Mouse (Mus musculus): ENCODE measurements at regions not wholly inside any gene's neighbourhood (a gene's known extent, or its start where the extent isn't known, plus 50 kb on each side); places are given as distances from the start of the nearest gene placed in this dataset.

DNA sequence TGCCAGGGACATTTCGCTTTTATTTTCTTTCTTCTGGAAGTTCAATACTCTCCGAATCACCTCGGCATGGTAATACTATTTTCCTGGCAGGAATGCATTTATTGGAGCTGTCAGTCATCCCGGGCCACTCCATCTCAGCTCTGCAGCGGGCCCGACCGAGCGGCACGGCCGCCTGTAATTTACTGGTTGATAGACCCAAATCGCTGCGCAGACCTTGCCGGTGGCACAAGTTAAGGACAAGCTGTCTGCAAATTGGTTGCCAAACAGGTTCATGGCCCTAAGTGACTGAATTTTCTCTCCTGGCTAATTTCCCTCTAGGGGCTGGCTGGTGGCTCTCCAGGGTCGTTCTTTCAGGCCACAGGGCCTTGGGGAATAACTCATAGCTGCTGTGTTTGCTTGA is 169.4 kb upstream of the Kcnab2 start:
- DNase-seq (ENCODE audit: low spot score in 2 of 2): no peak

DNA sequence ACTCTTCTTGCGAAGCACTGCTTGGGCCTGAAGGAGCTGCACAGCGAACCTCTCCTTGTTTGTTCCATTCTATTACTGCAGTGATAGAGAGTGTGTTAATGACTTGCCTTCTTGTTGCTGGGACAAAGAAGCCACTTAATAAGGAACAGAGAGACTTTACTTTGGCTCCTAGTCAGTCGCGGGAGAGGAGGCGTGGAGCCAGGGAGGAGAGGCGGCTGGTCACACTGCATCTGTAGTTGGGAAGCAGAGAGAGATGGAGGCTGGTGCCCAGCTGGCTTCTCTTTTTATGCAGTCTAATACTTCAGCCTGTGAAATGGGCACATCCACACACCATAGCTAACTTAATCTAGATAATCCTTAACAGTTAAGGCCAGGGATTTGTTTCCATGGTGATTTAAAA is 159.4 kb upstream of the Kcnab2 start:
- DNase-seq (ENCODE audit: low spot score in 2 of 2): no peak

DNA sequence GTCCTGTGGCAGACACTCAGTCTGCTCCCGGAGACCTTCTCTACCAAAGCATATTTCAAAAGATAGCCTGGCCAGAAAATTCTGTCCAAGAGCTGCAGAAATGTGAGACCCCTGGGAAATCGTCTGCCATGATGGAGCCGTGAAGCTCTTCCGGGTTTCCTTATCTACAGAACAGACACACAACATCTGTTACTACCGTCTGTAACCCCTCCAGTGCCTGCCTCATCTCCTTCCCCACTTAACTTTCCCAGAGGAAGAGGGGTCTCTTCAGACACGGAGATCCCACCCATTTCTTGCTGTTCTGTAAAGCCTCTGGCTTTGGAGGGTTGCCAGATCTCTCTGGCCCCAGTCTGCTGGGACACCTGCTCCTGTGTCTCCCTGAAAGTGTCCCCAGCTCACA is 156.2 kb upstream of the Kcnab2 start:
- no peak for DNase-seq (ENCODE audit: low spot score in 2 of 2)

DNA sequence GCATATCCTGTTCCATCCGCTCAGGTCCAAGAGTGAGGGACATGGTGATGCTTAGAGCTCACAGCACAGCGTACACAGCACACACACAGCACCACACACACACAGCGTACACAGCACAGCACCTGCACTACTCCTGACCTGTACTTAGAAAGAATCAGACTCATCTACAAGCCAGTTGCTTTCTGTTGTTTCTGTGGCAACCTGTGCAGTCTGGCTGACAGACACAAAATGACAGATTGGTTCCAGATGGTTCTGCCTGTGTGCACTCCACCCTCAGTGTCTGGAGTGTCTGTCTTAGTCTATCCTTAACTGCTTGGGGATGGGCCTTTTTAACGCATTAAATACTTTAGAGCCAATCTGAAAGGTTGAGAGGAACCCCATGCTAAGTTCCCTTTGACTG is 150.4 kb upstream of the Kcnab2 start:
- no peak for DNase-seq (ENCODE audit: low spot score in 2 of 2)

DNA sequence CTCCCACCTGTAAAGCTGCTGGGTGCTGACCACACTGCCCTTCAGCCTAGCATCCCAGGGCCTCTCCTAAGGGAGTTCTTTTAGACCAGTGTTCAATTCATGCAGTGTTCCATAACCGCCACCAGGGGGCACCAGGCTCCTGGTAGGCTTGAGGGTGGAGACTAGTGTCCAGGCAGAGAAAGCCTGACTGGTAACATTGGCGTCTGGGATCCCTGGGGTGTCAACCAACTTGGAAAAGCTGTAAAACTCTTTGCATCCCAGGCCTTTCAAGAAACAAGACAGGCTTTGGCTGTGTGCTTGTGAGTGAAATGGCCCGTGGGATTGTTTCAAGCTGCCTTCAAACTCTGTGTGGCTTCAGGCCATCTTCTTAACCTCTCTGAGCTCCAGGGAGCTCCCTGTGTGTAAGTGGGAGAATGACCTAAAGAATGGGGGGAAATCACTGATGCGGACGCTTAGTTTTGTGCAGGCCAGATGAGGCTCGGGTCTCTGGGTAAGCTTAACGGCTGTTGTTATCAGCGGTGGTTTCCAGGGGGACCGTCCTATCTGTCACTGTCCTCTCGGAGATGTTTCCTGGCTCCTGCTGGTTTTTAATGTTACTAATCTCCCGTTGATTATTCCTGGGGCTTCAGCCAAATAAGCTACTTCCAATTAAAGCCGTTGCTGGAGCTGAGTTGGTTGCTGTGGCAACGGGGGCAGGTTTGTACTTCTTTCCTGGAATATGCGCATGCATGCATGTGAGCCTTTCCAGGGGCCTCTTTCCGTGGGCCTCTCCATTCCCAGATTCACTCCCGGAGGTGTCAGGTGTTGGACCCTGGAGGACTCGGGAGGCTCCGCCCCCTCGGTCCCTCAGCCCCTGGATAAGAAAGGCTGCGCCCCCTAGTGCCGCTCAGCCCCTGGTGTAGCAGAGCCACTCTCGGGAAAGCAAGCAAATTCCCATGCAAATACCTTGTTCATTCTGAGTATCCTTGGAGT is 147.6 kb upstream of the Kcnab2 start:
- peak; percentile 8 to 47 for DNase-seq (ENCODE audit: low spot score in 2 of 2)

DNA sequence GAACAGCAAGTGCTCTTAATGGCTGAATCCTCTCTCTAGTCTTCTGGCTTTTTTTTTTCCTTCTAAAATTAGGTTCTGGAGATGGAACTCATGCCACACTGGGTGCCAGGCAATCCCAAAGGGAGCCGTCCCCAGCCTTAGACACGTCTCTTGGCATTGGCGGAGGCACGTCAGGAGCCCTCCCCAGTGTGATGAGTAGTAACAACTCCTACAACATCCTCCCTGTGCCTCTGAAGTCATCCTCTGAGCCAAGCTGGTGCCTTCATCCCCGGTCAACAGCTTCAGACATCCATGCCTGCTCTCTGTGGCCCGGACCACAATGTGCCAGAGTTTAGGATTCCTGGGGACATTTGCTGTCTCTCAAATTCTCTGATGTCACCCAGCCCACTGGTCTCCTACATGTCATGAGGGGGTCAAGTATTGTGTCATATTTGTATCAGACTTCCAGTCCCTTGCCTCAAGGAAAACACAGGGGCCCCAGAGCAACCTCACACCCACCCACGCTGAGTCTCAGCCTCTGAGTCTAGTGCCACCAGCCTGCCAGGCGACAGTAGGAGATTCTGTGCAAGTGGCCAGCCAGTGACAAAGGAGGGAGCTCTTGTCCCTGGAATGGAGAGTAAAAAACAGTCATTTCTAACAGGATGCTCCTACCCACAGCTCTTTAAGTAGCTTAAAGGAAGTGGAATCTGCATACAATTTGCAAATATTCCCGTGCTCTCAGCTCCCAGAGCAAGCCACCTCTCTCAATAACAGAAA is 144.5 kb upstream of the Kcnab2 start:
- DNase-seq (ENCODE audit: low spot score in 2 of 2): no peak

DNA sequence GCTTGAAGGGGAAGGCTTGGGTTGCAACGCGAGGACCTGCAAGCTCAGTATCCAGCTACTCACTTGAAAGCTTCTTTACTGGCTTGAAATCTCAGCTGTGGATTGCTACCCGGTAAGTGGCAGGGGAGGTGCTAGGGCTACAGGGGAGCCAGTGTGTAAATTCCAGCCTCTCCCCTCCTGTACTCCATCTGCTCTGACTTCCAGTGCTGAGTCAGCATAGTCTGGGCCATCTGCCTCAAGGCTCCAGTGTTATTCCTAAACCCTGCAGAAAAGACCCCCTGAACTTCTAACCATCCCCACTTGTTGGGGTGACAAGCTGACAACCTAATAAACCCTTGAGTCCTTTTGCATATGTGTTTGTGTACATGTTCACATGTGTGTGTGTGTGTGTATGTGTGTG is 140.0 kb upstream of the Kcnab2 start:
- DNase-seq (ENCODE audit: low spot score in 2 of 2): no peak

DNA sequence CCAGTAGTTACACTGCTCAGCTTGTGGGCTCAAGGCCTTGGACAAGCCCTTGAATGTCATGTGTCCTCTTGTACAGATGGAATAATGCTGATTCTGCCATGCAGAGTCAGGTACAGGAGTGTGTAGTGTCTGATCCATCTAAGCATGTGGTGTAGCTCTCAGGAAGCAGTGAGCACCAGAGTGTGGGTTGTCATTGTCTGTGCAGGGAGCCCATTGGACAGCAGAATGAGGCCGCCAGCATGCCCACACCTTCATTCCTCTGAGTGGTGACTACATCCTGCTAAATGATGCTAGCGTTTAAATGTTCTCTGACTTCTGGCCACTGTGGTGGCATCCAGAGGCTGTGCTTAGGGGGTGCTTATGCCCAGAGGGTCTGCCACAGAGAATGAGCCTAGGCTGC is 137.5 kb upstream of the Kcnab2 start:
- DNase-seq (ENCODE audit: low spot score in 2 of 2): no peak

DNA sequence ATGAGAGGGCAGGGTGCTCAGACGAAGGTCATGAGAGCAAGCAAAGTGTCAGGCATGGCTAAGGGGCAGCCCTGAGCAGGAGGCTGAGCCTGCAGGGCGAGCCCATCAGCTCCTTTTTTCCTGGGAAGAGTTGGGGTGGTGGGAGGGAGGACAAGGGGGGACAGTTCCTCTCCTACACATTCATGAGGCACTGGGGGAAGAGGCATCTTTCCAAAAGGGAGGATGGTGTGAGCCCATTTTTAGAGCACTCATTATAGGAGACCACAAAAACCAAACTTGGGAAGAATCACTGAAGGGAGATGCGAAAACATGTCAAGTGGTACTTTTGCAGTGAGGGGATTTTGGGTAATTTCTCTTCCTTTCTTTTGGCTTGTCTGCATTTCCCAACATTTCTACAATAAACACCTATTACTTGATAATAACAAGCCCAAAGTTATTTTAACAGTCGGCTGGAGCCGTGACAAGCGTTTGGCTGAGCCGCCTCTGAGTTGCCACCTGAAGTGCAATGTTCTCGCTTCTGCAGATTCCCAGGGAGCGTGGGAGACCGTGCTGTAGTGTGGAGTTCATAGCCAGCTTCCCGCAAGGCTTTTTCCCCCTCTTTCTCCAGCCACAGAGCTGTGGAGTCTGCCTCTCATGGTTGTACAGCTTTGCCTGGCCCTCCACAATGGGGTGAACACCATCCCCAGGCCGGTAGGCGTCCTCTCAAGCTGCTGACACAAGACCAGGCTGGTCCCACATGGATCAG is 136.9 kb upstream of the Kcnab2 start:
- DNase-seq (ENCODE audit: low spot score in 2 of 2): no peak
